Mouse (Mus musculus): ENCODE data around the gene Hist1h2an.

Gene Hist1h2an

GRCm38 (mm10) chr13:21786189-21786898, 674 bp downstream of the Hist1h2an start:
- in situ Hi-C loops (cut with MboI, MseI) = loop anchor here (5.0 to 25.0 kb wide), 3 partner anchors 69 to 1976 kb away; partner anchors contain the start of genes Hist1h1a (in 2 of the 2), Hist1h2ab (in 2 of the 2), Hist1h3a (in 2 of the 2) and Hist1h3b (in 2 of the 2)

DNA sequence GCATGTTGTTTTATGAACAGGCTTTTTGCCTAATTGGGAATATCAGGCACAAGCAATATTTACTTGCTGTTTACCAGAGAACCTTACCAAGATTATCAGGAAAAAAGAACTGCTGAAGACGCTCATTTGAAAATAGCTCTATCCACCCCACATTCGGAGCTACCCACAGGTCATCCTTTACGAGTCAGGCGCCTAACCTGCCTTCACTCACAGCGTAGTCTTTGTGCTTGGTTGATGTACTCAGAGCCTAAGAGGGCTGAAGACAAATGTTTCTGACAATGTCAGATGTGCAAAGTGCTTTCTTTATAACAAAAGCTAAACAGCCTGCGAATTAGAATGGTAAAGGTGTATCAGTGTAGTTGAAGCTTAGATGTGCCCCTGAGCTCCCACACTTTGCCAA, 2.7 kb downstream of the Hist1h2an start:
- in situ Hi-C loops (cut with MboI, MseI) = loop anchor here (25.0 kb wide), 1 partner anchor 1978 kb away; the partner anchor contains the start of genes Hist1h1a (in 2 of the 2), Hist1h2ab (in 2 of the 2), Hist1h3a (in 2 of the 2) and Hist1h3b (in 2 of the 2)

DNA sequence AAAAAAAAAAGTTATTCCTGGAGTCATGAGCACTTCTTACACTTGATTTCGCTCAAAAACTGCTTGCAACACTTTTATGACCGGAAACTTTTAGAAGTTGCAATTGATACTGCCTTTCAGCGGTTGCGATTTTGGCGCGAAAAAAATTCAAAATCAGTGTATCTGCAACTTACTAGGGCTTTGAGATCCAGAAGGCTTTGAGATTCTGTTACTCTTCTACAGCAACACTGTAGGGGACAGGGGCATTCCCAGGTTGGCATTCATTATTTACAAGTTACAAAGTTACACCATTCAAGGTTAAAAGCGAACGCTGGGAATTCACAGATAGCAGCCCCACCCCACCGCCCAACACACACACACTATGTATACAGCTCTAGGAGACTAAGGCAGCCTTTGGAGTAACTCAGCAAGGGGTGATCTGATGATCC, 3.3 kb downstream of the Hist1h2an start:
- in situ Hi-C loops (cut with MboI, MseI) = loop anchor here (25.0 kb wide), 1 partner anchor 1979 kb away; the partner anchor contains the start of genes Hist1h1a (in 2 of the 2), Hist1h2ab (in 2 of the 2), Hist1h3a (in 2 of the 2) and Hist1h3b (in 2 of the 2)

- in situ Hi-C loops (cut with MboI, MseI) = loop anchor here (25.0 kb wide), 1 partner anchor 1979 kb away; the partner anchor contains the start of genes Hist1h1a (in 2 of the 2), Hist1h2ab (in 2 of the 2), Hist1h3a (in 2 of the 2) and Hist1h3b (in 2 of the 2)
Observed at GRCm38 (mm10) chr13:21783255-21783617, 3.8 kb downstream of the Hist1h2an start, which contains the start of gene Hist1h3i. Hist1h3i (minus strand) TSS chr13:21783370.

- in situ Hi-C loops (cut with MboI, MseI) = loop anchor here (25.0 kb wide), 1 partner anchor 1980 kb away; the partner anchor contains the start of genes Hist1h1a (in 2 of the 2), Hist1h2ab (in 2 of the 2), Hist1h3a (in 2 of the 2) and Hist1h3b (in 2 of the 2)
Observed at GRCm38 (mm10) chr13:21782361-21783254, 4.4 kb downstream of the Hist1h2an start.

DNA sequence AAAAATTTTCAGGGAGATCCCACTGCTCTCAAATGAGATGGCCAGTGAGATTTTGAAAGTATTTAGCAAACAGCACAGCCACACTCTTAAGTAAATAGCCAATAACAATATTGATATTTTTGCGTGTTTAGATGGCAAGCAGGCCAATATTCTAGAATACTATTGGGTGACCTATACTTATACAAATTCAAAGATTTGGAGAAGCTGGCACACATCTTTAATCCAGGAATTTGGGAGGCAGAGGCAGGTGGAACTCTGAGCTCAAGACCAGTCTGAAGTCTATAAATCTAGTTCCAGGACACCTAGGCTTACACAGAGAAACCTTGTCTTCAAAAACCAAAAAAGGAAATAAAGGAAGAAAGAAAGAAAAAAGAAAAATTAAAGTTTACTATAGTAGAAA, 5.4 kb downstream of the Hist1h2an start:
- in situ Hi-C loops (cut with MboI, MseI) = loop anchor here (25.0 kb wide), 1 partner anchor 1981 kb away; the partner anchor contains the start of genes Hist1h1a (in 2 of the 2), Hist1h2ab (in 2 of the 2), Hist1h3a (in 2 of the 2) and Hist1h3b (in 2 of the 2)

GRCm38 (mm10) chr13:21781021-21781555, 5.9 kb downstream of the Hist1h2an start:
- in situ Hi-C loops (cut with MboI, MseI) = loop anchor here (25.0 kb wide), 1 partner anchor 1981 kb away; the partner anchor contains the start of genes Hist1h1a (in 2 of the 2), Hist1h2ab (in 2 of the 2), Hist1h3a (in 2 of the 2) and Hist1h3b (in 2 of the 2)

- in situ Hi-C loops (cut with MboI, MseI) = loop anchor here (25.0 kb wide), 1 partner anchor 1982 kb away; the partner anchor contains the start of genes Hist1h1a (in 2 of the 2), Hist1h2ab (in 2 of the 2), Hist1h3a (in 2 of the 2) and Hist1h3b (in 2 of the 2)
Observed at GRCm38 (mm10) chr13:21779767-21780731, 7.0 kb downstream of the Hist1h2an start, which contains the start of gene Hist1h1b. Hist1h1b (minus strand) TSS chr13:21780625.

DNA sequence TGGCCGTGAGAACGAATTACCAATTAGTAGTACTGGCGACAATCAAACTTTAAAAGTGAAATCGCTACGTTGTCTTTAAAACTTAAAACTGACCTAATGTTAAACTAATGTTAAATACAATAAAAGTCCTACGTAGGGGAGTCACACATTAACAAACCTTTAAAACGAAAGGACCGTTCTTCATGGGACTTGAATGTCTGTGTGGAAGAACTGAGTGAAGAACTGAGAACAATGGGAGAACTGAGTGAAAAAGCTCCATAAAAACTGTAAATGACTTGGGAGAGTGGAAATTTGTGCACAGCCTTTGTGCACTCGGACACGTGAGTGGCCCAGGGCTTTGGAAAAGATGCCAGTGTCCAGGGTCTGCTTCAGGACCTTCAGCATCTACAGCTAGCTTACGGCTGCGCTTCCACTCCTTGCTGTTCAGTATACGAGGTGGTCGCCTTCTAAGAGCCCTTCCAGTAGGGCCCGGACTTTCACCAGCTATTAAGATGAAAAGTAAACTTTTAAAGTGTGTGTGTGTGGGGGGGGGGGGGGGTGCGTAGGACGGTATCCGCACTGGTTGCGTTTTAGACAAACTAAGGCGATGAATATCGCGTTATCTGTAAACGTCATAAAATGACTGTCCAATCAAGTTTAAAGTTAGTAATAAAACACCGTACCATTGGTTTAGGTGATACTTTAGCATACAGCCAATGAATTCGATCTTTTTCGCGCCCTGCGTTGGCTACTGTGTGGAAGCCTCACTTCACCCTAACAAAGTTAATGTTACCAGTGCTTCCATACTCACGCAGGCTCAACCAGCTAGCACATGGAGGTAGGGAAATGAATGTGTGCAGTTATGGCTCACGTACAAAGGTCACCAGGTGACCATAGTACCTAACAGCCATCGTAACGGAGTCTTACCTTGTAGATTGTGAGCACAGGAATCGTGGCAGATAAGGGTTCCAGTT, 7.9 kb downstream of the Hist1h2an start:
- in situ Hi-C loops (cut with MboI, MseI) = loop anchor here (25.0 kb wide), 1 partner anchor 1983 kb away; the partner anchor contains the start of genes Hist1h1a (in 2 of the 2), Hist1h2ab (in 2 of the 2), Hist1h3a (in 2 of the 2) and Hist1h3b (in 2 of the 2)

GRCm38 (mm10) chr13:21755707-21756106, 31.3 kb downstream of the Hist1h2an start:
- in situ Hi-C loops (cut with MboI, MseI) = no loop called here

DNA sequence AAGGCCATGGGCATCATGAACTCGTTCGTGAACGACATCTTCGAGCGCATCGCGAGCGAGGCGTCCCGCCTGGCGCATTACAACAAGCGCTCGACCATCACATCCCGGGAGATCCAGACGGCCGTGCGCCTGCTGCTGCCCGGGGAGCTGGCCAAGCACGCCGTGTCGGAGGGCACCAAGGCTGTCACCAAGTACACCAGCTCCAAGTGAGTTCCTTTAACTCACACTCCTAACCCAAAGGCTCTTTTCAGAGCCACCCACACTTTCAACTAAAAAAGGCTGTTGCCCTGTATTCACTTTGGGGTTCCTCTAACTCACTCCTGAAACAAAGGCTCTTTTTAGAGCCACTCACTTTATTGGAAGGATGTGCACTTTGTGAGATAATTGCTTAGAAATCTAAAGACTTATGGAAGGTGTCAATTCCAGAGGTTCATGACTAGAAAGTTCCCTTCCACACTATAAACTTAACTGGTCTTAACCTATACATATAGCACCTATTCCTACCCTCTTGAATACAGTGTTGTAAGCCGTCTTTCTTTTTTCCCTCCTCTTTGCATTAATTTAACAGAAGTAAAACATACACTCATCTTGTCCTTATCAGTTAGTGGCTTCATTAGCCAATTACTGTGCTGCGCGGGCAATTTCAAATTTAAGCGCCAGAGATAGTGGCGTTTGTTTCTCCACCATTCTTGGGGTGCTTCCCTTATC, 32.6 kb downstream of the Hist1h2an start:
- in situ Hi-C loops (cut with MboI, MseI) = loop anchor here (5.0 kb wide), 1 partner anchor 38 kb away; no protein-coding TSS in a partner anchor

GRCm38 (mm10) chr13:21753524-21754285, 33.3 kb downstream of the Hist1h2an start, which contains the start of the genes Hist1h2ak and Hist1h2bn:
Hist1h2ak (minus strand) TSS chr13:21753827.
Hist1h2bn (plus strand) TSS chr13:21754123.
- in situ Hi-C loops (cut with MboI, MseI) = loop anchor here (5.0 kb wide), 1 partner anchor 39 kb away; no protein-coding TSS in a partner anchor

DNA sequence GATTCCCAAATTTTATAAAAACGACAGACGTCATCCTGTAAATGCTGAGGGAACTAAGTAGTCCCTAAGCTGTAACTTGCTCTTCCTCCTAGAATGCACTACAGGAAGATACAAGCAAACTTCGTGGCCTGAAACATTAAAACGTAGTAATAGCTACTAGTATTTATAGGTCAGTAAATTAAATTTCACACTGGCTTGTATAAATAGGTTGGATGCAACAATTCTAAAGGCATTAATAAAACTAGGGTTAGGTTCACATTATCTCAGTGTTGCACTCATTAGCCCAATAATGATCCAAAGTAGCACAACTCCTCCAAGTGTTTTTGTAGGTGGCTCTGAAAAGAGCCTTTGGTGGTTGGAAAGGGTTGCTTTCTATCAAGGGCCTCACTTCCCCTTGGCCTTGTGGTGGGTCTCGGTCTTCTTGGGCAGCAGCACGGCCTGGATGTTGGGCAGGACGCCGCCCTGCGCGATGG, 33.9 kb downstream of the Hist1h2an start:
- in situ Hi-C loops (cut with MboI, MseI) = loop anchor here (5.0 kb wide), 1 partner anchor 39 kb away; no protein-coding TSS in a partner anchor

DNA sequence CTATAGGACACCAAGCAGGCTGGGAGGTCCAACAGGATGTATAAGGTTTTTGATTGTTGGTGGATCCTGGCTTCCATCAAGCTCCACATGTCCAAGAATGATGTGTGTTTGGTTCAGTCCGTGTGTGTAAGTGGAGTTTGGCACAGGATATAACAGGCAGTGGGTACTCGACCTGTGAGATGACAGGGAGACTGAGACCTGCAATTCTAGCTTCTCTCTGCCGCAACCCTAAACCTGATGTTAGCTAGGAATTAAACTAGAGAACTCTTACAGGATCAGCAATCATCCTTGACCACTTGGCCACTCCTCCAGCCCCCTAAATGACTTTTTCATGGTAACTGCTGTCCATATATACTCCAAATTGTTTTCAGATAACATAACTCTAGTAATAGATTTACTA, 34.7 kb downstream of the Hist1h2an start:
- in situ Hi-C loops (cut with MboI, MseI) = loop anchor here (5.0 kb wide), 1 partner anchor 40 kb away; no protein-coding TSS in a partner anchor

GRCm38 (mm10) chr13:21751827-21752226, 35.2 kb downstream of the Hist1h2an start:
- in situ Hi-C loops (cut with MboI, MseI) = loop anchor here (5.0 kb wide), 1 partner anchor 40 kb away; no protein-coding TSS in a partner anchor

DNA sequence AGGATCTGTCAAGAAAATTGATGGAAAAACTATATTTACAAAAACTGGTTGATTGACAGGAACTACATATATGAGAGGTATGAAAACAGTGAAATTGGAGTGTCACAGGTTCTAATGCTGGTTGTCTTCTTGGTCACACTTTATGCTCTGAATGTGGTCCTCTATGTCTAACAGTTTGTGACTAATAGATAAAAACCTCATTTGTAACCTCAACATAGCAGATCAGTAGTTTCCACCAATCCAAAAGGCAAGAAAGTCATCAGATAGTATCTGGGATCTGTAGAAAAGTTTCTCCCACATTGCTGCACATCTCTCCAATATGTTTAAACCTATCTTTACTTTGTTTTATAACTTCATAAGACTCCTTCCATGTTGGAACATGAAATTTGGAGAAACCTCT, 35.6 kb downstream of the Hist1h2an start:
- in situ Hi-C loops (cut with MboI, MseI) = loop anchor here (5.0 kb wide), 1 partner anchor 41 kb away; no protein-coding TSS in a partner anchor
